Mouse (Mus musculus): ENCODE measurements at regions not wholly inside any gene's neighbourhood (a gene's known extent, or its start where the extent isn't known, plus 50 kb on each side); places are given as distances from the start of the nearest gene placed in this dataset.

- DNase-seq (ENCODE audit: low read depth in 1 of 2, low spot score in 2 of 2), result no peak
Measured at GRCm38 (mm10) chr11:19641153-19641552, 283.0 kb upstream of the Spred2 start.

DNA sequence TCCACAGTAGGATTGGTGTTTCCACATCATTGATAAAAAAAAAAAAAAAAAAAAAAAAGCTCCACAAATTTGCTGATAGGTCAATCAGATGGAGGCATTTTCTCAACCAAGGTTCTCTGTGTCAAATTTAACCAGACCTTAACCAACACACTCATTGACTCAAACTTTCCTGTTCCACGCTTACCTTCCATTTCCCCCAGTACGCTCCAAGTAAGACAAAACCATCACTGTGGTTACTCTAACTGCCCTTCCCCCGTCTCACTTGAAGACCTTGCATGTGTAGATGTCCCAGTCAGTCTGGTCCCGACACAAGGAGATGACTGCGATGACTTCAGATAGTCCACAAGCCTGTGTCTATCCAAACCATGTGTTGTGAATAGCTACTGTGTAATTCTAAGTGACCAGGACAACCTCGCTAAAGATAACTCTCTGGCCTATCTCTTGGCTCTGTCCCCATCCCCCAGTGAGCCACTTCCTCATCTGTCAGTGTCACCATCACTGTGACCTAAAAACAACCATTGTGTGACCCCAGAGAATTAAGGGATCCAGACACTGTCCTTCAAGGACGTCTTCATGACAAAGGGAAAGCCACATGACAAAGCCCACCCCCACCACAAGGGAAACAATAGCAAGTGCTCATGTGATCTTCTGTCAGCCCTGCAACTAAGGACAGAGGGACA is 279.9 kb upstream of the Spred2 start:
- DNase-seq (ENCODE audit: low read depth in 1 of 2, low spot score in 2 of 2), result no peak

DNA sequence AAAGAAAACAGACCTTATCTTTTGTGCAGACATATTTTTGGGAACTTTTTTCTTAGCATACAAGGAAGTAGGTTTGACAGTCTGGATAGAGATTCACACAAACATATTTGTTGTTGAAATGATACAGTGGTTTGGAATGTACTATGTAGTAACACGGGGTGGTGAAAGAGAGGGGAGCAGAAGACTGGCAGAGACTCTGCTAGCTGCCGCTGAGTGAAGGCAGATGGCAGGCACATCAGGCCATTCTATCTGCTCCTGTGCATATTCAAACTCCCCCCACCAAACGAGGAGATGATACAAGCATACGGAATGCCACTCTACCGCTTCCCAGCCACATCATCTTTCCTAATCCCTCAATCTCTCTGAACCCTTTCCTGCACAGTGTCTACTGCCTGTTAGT is 279.1 kb upstream of the Spred2 start:
- DNase-seq (ENCODE audit: low read depth in 1 of 2, low spot score in 2 of 2), result no peak

- no peak for DNase-seq (ENCODE audit: low read depth in 1 of 2, low spot score in 2 of 2)
Measured at GRCm38 (mm10) chr11:19651522-19651921, 272.7 kb upstream of the Spred2 start.

DNA sequence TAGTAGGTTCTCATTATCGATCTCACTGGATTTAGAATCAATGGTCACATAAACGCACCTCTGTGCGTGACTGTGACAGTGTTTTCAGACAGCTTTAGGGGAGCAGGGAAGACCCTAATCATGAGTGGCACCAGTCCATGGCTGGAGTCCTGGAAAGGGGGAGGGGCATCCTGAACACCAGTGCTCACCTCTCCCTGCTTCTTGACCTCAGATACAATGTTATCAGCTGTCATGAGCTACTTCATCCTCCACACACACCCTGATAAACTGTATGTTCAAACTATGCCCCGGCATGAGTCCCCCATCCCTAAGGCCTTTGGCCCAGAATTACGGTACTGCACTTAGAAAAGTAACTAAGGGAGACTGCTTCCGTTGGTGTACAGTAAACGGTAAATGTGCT is 272.2 kb upstream of the Spred2 start:
- no peak for DNase-seq (ENCODE audit: low read depth in 1 of 2, low spot score in 2 of 2)

DNA sequence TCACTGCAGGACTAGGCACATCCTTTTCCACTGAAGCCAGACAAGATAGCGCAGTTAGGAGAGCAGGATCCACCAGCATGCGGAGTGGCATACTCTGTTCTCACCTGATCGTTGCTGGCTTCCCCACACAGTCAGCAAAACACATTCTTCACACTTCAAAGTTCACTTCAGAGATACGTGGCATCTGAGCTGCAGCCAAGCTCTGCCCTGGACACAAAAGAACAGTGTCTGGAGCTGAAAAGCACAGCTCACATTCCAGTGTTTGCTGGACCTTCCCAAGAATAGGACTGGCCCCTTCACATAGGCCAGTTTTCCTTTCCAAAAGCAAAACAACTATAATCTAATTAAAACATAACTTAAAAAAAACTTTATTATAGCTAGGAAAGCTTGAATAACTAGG is 264.7 kb upstream of the Spred2 start:
- DNase-seq (ENCODE audit: low read depth in 1 of 2, low spot score in 2 of 2), result no peak

- no peak for DNase-seq (ENCODE audit: low read depth in 1 of 2, low spot score in 2 of 2)
Measured at GRCm38 (mm10) chr11:19666732-19667131, 257.4 kb upstream of the Spred2 start.

- DNase-seq (ENCODE audit: low read depth in 1 of 2, low spot score in 2 of 2), result no peak
Measured at GRCm38 (mm10) chr11:19670853-19671530, 253.2 kb upstream of the Spred2 start.

DNA sequence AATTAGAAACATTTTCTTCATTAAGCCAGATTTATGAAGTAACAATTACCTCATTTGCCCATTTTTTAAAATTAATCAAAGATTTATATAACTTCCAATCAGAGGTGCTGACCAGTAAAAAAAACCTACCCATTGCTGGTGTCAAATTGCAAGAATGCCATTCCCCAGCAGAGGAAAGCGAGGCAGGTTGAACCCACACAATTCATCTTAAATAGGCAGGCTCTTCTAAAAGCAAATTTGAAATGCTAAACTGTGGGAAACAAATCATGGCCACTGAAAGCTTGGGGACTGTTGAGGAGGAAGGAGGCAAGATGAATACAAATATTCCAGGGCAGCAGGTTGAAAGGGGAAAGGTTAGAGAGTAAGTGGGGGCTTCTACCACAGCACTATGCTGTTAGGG is 251.2 kb upstream of the Spred2 start:
- no peak for DNase-seq (ENCODE audit: low read depth in 1 of 2, low spot score in 2 of 2)

- no peak for DNase-seq (ENCODE audit: low read depth in 1 of 2, low spot score in 2 of 2)
Measured at GRCm38 (mm10) chr11:19676514-19676913, 247.7 kb upstream of the Spred2 start.

DNA sequence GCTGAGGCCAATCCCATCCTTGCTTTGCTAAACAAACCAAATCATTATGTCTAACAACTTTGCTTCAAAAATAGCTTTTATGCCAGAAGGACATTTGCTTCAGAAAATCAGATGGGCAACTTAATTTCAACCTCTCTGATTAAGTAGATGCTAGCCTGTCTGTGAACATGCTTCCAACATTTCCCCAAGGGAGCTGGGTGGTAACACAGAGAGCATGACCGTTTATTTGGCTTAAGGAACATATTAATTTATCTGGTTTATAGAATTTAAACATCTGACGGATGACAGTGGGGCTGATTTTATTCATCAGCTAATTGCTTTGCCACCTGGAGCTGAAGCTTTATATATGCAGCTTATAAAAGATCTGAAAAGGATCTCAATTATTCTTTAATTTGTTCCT is 245.1 kb upstream of the Spred2 start:
- DNase-seq (ENCODE audit: low read depth in 1 of 2, low spot score in 2 of 2), result no peak

GRCm38 (mm10) chr11:19679669-19680068 is 244.5 kb upstream of the Spred2 start:
- no peak for DNase-seq (ENCODE audit: low read depth in 1 of 2, low spot score in 2 of 2)

GRCm38 (mm10) chr11:19701198-19701597 is 223.0 kb upstream of the Spred2 start:
- no peak for DNase-seq (ENCODE audit: low read depth in 1 of 2, low spot score in 2 of 2)

GRCm38 (mm10) chr11:19708821-19709220 is 215.4 kb upstream of the Spred2 start:
- DNase-seq (ENCODE audit: low read depth in 1 of 2, low spot score in 2 of 2), result no peak

DNA sequence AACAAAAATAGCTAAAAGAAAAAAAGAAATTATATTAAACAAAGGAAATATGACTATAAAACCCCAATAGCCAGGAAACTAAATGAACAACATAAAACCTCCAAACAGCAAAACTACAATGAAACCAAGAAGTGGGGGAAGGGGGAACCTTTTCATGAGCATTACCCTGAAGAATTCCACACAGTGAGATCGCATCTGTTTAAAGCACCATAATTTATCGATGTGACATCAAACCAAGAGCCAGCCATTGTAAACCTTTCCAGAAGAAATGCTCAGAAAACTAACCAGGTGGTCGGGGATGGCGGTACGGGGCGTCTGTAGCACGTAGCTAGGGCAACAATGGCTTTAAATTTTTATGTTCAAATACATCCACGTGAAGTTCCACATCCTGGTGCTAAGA is 214.8 kb upstream of the Spred2 start:
- no peak for DNase-seq (ENCODE audit: low read depth in 1 of 2, low spot score in 2 of 2)

DNA sequence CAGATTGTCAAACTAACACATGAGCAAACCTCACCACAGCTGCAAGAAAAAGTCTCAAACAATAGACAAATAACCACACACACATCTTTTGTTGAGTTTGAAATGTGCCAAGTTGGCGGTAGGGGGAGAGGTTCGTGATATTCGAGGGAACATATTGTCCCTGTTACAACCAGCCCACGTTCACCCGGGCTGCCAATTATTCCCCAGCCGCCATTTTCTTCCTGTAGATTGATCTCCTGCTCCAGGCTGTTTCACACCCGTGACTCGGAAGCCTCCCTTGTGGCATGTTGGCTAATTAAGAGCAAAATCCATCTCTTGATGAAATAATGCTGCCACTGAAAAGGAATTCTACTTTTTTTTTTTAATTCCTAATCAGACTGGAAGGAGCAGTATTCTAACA is 211.1 kb upstream of the Spred2 start:
- no peak for DNase-seq (ENCODE audit: low read depth in 1 of 2, low spot score in 2 of 2)

- no peak for DNase-seq (ENCODE audit: low read depth in 1 of 2, low spot score in 2 of 2)
Measured at GRCm38 (mm10) chr11:19713597-19713996, 210.6 kb upstream of the Spred2 start.

DNA sequence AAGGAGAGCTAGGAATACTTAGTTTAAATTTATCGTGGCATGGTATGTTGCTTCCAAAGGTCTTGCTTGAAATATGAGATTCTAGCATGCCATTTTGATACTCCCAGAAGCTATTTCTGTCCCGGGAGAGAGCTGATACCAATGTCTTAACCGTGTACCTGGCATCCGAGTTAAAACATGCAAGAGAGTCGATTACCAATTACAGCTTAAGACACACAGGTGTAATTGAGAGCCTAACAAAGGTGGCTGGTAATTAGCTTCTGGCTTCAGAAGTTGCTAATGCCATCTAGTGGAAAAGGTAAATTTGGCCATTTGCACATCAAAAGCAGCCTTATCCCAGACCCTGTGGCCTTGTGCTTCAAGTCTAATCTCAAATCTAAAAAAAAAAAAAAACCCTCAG is 210.0 kb upstream of the Spred2 start:
- no peak for DNase-seq (ENCODE audit: low read depth in 1 of 2, low spot score in 2 of 2)

DNA sequence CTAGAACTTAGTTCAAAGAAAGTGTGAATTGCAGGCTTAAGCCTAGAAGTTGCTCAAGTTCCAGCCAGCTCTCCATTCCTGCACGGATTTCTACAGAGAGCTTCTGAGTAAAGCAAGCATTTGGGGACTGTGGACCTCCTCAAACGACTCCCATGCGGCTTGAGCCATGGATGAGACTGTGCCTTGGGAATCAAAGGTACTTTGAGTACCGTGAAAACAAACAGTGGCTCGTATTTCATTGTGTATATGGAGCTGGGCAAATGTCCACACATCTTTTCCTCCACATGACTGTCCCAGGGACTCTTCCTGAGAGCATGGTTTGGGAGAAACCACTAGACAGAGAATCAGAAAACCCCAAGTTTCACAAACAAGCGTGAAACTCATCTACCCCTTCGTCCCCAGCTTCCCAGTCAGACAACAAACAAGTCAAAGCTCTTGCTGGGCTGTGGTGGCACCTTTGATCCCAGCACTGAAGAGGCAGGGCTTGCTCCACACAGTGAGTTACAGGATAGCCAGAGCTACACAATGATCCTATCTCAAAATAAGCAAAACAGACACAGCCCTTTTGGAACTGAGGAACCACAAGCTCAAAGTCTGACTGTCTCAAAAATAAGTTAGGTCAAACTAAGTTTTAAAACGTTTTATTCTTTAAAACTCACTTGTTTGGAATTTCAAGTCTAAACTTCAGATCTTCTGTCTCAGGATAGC is 209.1 kb upstream of the Spred2 start:
- no peak for DNase-seq (ENCODE audit: low read depth in 1 of 2, low spot score in 2 of 2)

DNA sequence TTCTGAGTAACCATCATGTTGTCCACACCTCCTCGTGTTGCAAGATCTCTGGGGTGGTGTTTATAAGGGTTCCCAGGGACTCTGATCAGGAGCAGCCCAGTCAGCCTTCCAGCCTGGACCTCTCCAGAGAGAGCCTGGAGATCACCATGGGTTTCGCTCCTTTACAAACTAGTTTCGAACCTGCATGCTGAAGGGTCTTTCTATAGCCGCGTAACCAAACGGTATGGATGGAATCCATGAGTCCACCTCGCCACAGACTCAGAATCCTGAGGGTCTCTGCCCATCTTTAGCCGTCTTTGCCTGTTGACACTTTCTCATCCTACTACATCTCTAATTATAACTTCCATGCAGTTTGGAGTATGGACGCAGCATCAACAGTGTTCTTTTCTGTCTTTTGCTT is 206.0 kb upstream of the Spred2 start:
- no peak for DNase-seq (ENCODE audit: low read depth in 1 of 2, low spot score in 2 of 2)

DNA sequence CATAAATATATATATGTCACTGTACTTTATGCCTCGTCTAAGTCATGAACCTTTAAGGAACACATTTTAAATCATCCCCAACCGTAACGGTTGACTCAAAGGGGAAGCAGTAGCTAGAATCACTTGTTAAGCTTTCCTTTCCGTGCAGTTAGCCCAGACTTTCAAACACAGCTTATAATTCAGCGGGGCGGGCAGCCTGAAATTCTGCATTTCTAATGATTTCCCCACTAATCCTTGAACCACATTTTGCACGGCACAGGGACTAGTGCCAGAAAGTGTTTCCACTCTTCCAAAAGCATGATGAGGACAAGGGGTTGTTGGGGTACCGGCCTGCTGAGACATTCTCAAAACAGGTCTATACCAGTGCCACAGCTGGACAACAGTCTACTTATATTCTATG is 195.1 kb upstream of the Spred2 start:
- DNase-seq (ENCODE audit: low read depth in 1 of 2, low spot score in 2 of 2), result no peak

GRCm38 (mm10) chr11:19730747-19731146 is 193.4 kb upstream of the Spred2 start:
- DNase-seq (ENCODE audit: low read depth in 1 of 2, low spot score in 2 of 2), result no peak
